Mouse (Mus musculus) midbrain, embryonic 11.5 days (tissue): ENCODE measurements at regions not wholly inside any gene's neighbourhood (a gene's known extent, or its start where the extent isn't known, plus 50 kb on each side); places are given as distances from the start of the nearest gene placed in this dataset.

Source experiments
- ATAC-seq: fragments of 200-750 bp; cut with Nextera tagmentation; 2 replicates; pipeline ENCODE4 v1.8.0; 2017; ENCODE audit warnings: moderate TSS enrichment, moderate library complexity; ENCODE audit not compliant: low FRiP score
- DNase-seq: peaks from one replicate; pipeline ENCODE4 v3.0.0; 2015; ENCODE audit warnings: low spot score; ENCODE audit errors: missing footprints
- H3K27ac ChIP-seq: fragments of 300-500 bp; sonication (generic); 2 replicates; pipeline ENCODE4 v1.5.1; 2014; ENCODE audit warnings: low read depth, low read length
- H3K27me3 ChIP-seq: fragments of 300-500 bp; sonication (generic); 2 replicates; pipeline ENCODE4 v1.6.1; 2014; ENCODE audit warnings: mild to moderate bottlenecking, low read length, moderate library complexity, mixed read lengths; ENCODE audit not compliant: control insufficient read depth, insufficient read depth
- H3K36me3 ChIP-seq: fragments of 300-500 bp; sonication (generic); 2 replicates; pipeline ENCODE4 v1.6.1; 2014; ENCODE audit warnings: mild to moderate bottlenecking, low read length, moderate library complexity, mixed read lengths; ENCODE audit not compliant: control insufficient read depth, insufficient read depth
- H3K4me1 ChIP-seq: fragments of 300-500 bp; sonication (generic); 2 replicates; pipeline ENCODE4 v1.6.1; 2014; ENCODE audit warnings: low read length; ENCODE audit not compliant: control insufficient read depth, insufficient read depth
- H3K4me2 ChIP-seq: fragments of 300-500 bp; sonication (generic); 2 replicates; pipeline ENCODE4 v1.6.1; 2014; ENCODE audit warnings: mild to moderate bottlenecking, moderate library complexity
- H3K4me3 ChIP-seq: fragments of 300-500 bp; sonication (generic); 2 replicates; pipeline ENCODE4 v1.5.1; 2014; ENCODE audit warnings: low read depth, low read length
- H3K9ac ChIP-seq: fragments of 300-500 bp; sonication (generic); 2 replicates; pipeline ENCODE4 v1.6.1; 2014; ENCODE audit warnings: low read length
- H3K9me3 ChIP-seq: fragments of 300-500 bp; sonication (generic); 2 replicates; pipeline ENCODE4 v1.6.1; 2016; ENCODE audit warnings: low read length; ENCODE audit not compliant: control insufficient read depth
- WGBS: fragments of 180-500 bp; shearing (Covaris S2); extraction: QIAGEN DNeasy Blood & Tissue Kit; methylation state at CpG from one replicate; pipeline ENCODE4 v1.1.7; 2014; 5-methylcytosine and 5-hydroxymethylcytosine counted together

GRCm38 (mm10) chr6:127375144-127375529, 71.5 kb upstream of the Parp11 start:
- no peaks in the 10 kb centered on the region for H3K9me3 ChIP-seq
- no peaks in the 10 kb centered on the region for H3K36me3 ChIP-seq
- peaks cover 10% of the 10 kb centered on the region for H3K4me1 ChIP-seq
- no peaks in the 10 kb centered on the region for H3K27me3 ChIP-seq
- no peak overlapping the region for H3K9ac ChIP-seq
- no peak overlapping the region for H3K27ac ChIP-seq
- no peak overlapping the region for H3K4me2 ChIP-seq
- no peak overlapping the region for H3K4me3 ChIP-seq
- DNase-seq (no peak), ATAC-seq (no peak)
- WGBS, result 81% methylated on average over 2 of the region's 2 CpGs

GRCm38 (mm10) chr6:127375711-127376199, 70.9 kb upstream of the Parp11 start:
- no peaks in the 10 kb centered on the region for H3K36me3 ChIP-seq

GRCm38 (mm10) chr6:127378701-127379100, 67.9 kb upstream of the Parp11 start:
- Histone ChIP-seq H3K27ac (no peak overlapping the region), H3K36me3 (no peaks in the 10 kb centered on the region), H3K27me3 (no peaks in the 10 kb centered on the region), H3K4me3 (no peak overlapping the region), H3K9ac (no peak overlapping the region), H3K4me2 (no peak overlapping the region), H3K9me3 (no peaks in the 10 kb centered on the region), H3K4me1 (peaks cover 10% of the 10 kb centered on the region)
- no peak for DNase-seq
- 90% methylated on average over 1 of the region's 1 CpGs for WGBS
- ATAC-seq, result no peak

More at GRCm38 (mm10) chr6:127375711-127376199, 70.9 kb upstream of the Parp11 start:
- Histone ChIP-seq H3K4me2 (no peak overlapping the region), H3K9me3 (no peaks in the 10 kb centered on the region), H3K27me3 (no peaks in the 10 kb centered on the region), H3K4me1 (peaks cover 10% of the 10 kb centered on the region), H3K4me3 (no peak overlapping the region), H3K9ac (no peak overlapping the region), H3K27ac (no peak overlapping the region)
- 33% methylated on average over 8 of the region's 8 CpGs for WGBS
- no peak for ATAC-seq
- no peak for DNase-seq

- Histone ChIP-seq H3K4me2 (no peak overlapping the region), H3K9me3 (no peaks in the 10 kb centered on the region), H3K9ac (no peak overlapping the region), H3K27me3 (no peaks in the 10 kb centered on the region), H3K27ac (no peak overlapping the region), H3K36me3 (no peaks in the 10 kb centered on the region), H3K4me3 (no peak overlapping the region), H3K4me1 (peaks cover 10% of the 10 kb centered on the region)
- DNase-seq (peak; percentile 93), ATAC-seq (peak; percentile 65; the same call in 1 of the 2 replicates)
- WGBS, result 13% methylated on average over 4 of the region's 4 CpGs
Observed at GRCm38 (mm10) chr6:127379511-127379910, 67.1 kb upstream of the Parp11 start.

GRCm38 (mm10) chr6:127381148-127381888, 65.3 kb upstream of the Parp11 start:
- no peaks in the 10 kb centered on the region for H3K9me3 ChIP-seq
- H3K4me2 ChIP-seq, result no peak overlapping the region
- no peaks in the 10 kb centered on the region for H3K27me3 ChIP-seq
- ATAC-seq (no peak), DNase-seq (no peak)
- H3K36me3 ChIP-seq, result no peaks in the 10 kb centered on the region
- no peak overlapping the region for H3K27ac ChIP-seq
- H3K9ac ChIP-seq, result no peak overlapping the region
- no peak overlapping the region for H3K4me3 ChIP-seq
- 91% methylated on average over 2 of the region's 2 CpGs for WGBS
- peaks cover 5% of the 10 kb centered on the region for H3K4me1 ChIP-seq

- ATAC-seq, result no peak
- H3K27ac ChIP-seq, result no peak overlapping the region
- no peaks in the 10 kb centered on the region for H3K27me3 ChIP-seq
- H3K4me1 ChIP-seq, result peaks cover 21% of the 10 kb centered on the region
- no peak overlapping the region for H3K9ac ChIP-seq
- 93% methylated on average over 15 of the region's 15 CpGs for WGBS
- H3K36me3 ChIP-seq, result no peaks in the 10 kb centered on the region
- no peak overlapping the region for H3K4me3 ChIP-seq
- H3K4me2 ChIP-seq, result no peak overlapping the region
- H3K9me3 ChIP-seq, result no peaks in the 10 kb centered on the region
- no peak for DNase-seq
Observed at GRCm38 (mm10) chr6:127391258-127392011, 55.2 kb upstream of the Parp11 start.

- no peak for ATAC-seq
- no peak overlapping the region for H3K4me3 ChIP-seq
- 87% methylated on average over 12 of the region's 12 CpGs for WGBS
- no peak for DNase-seq
- no peaks in the 10 kb centered on the region for H3K36me3 ChIP-seq
- no peak overlapping the region for H3K4me2 ChIP-seq
- peaks cover 21% of the 10 kb centered on the region for H3K4me1 ChIP-seq
- H3K9ac ChIP-seq, result no peak overlapping the region
- H3K27me3 ChIP-seq, result no peaks in the 10 kb centered on the region
- no peak overlapping the region for H3K27ac ChIP-seq
- no peaks in the 10 kb centered on the region for H3K9me3 ChIP-seq
Observed at GRCm38 (mm10) chr6:127392012-127392798, 54.4 kb upstream of the Parp11 start.

- H3K4me3 ChIP-seq, result no peak overlapping the region
- H3K4me2 ChIP-seq, result no peak overlapping the region
- no peak overlapping the region for H3K9ac ChIP-seq
- peaks cover 21% of the 10 kb centered on the region for H3K4me1 ChIP-seq
- H3K27ac ChIP-seq, result no peak overlapping the region
- H3K36me3 ChIP-seq, result no peaks in the 10 kb centered on the region
- no peak for DNase-seq
- 91% methylated on average over 1 of the region's 1 CpGs for WGBS
- no peaks in the 10 kb centered on the region for H3K9me3 ChIP-seq
- no peak for ATAC-seq
- H3K27me3 ChIP-seq, result no peaks in the 10 kb centered on the region
Observed at GRCm38 (mm10) chr6:127392799-127393172, 53.9 kb upstream of the Parp11 start.
